9 mouse cellular contexts compared by ENCODE assay signal in genomic region chr15:80137945-80138791, GRCm38 (mm10). TPM values are rescaled to one million over a fixed set of nuclear protein-coding genes. Genes with fewer than 3 reads are reported as not detected.
DNase-seq lines count a peak whose midpoint lies in the region; ATAC-seq and TF ChIP-seq lines count a peak whose summit lies in the region.
"Had no signal": no experiment of that assay in that cellular context is flagged by ENCODE, and none has a peak within 500 bp of the region (broad histone marks: within the 10 kb centered on the region; RNA-seq: fewer than 3 reads in every experiment).

No protein-coding gene starts in this region.

- no peak overlapping the region for H3K9ac ChIP-seq in heart, embryonic 15.5 days
- peak overlapping the region; percentile 28; the same call in 1 of the 2 replicates for H3K9ac ChIP-seq in liver, embryonic 12.5 days

- no peak for ATAC-seq in heart, embryonic 15.5 days (replicated peaks; ENCODE audit: insufficient number of reproducible peaks, insufficient read depth, low FRiP score, low read depth)
- ATAC-seq in liver, embryonic 12.5 days, result no peak
- no peak for ATAC-seq in activated CD4-positive, CD25-positive, alpha-beta regulatory T cell, adult 4 months

- no peak overlapping the region for H3K4me3 ChIP-seq in heart, embryonic 15.5 days
- no peak overlapping the region for H3K4me3 ChIP-seq in liver, embryonic 12.5 days
- H3K4me3 ChIP-seq in thymus, adult 2 months (ENCODE audit: control insufficient read depth, insufficient read depth, low read length), result no peak overlapping the region

- DNase-seq in heart, adult 8-10 months (ENCODE audit: low spot score), result no peak
- DNase-seq in Muller cell, postnatal 12 days (ENCODE audit: inconsistent ontology term), result peak; percentile 92
- peak; percentile 73 to 88 for DNase-seq in frontal cortex, adult 2 months (ENCODE audit: extremely low spot score in 1 of 2, low spot score in 1 of 2)
- no peak for DNase-seq in thymus, adult 2 months
- no peak for DNase-seq in ovary, postnatal 14 days (ENCODE audit: low spot score)

- no peaks in the 10 kb centered on the region for H3K27me3 ChIP-seq in heart, embryonic 15.5 days
- H3K27me3 ChIP-seq in liver, embryonic 12.5 days (replicated peaks), result no peaks in the 10 kb centered on the region
- H3K27me3 ChIP-seq in thymus, adult 2 months (ENCODE audit: control insufficient read depth, insufficient read depth, low read length), result no peaks in the 10 kb centered on the region

- no peak for TF ChIP-seq CTCF in thymus, adult 2 months (IDR thresholded peaks at IDR 0.05; ENCODE audit: borderline replicate concordance, control insufficient read depth, extremely low read depth, insufficient read depth, low read length, poor library complexity)

- peaks cover 10% of the 10 kb centered on the region for H3K36me3 ChIP-seq in heart, embryonic 15.5 days
- H3K36me3 ChIP-seq in liver, embryonic 12.5 days, result peaks cover 70% of the 10 kb centered on the region
- H3K36me3 ChIP-seq in thymus, adult 2 months (ENCODE audit: control insufficient read depth, insufficient read depth, low read length), result peaks cover 14% of the 10 kb centered on the region; the same call in 1 of the 2 replicates

- peak overlapping the region; percentile 55 for H3K27ac ChIP-seq in heart, embryonic 15.5 days
- H3K27ac ChIP-seq in liver, embryonic 12.5 days, result no peak overlapping the region
- H3K27ac ChIP-seq in thymus, adult 2 months (ENCODE audit: control insufficient read depth, insufficient read depth, low read length), result no peak overlapping the region

- H3K4me2 ChIP-seq in heart, embryonic 15.5 days, result no peak overlapping the region
- no peak overlapping the region; the same call in 1 of the 2 replicates for H3K4me2 ChIP-seq in liver, embryonic 12.5 days

- WGBS in heart, embryonic 15.5 days, result 49% methylated on average over 17 of the region's 17 CpGs
- 76% methylated on average over 17 of the region's 17 CpGs for WGBS in liver, embryonic 12.5 days (ENCODE audit: insufficient replicate concordance)
- 73% methylated on average over 17 of the region's 17 CpGs for WGBS in thymus, adult 2 months

- H3K4me1 ChIP-seq in heart, embryonic 15.5 days (replicated peaks), result peaks cover 56% of the 10 kb centered on the region
- H3K4me1 ChIP-seq in liver, embryonic 12.5 days, result peaks cover 53% of the 10 kb centered on the region
- peaks cover 19% of the 10 kb centered on the region for H3K4me1 ChIP-seq in thymus, adult 2 months (replicated peaks; ENCODE audit: control insufficient read depth, insufficient read depth, low read length)

- H3K9me3 ChIP-seq in heart, embryonic 15.5 days (replicated peaks), result no peaks in the 10 kb centered on the region
- peaks cover 6% of the 10 kb centered on the region; the same call in 1 of the 2 replicates for H3K9me3 ChIP-seq in liver, embryonic 12.5 days (replicated peaks)

- no peak for TF ChIP-seq POLR2A in thymus, adult 2 months (IDR thresholded peaks at IDR 0.05; ENCODE audit: control insufficient read depth, extremely low read depth, insufficient read depth, low read length, poor library complexity)

RNA-seq across cellular contexts. Expression of gene Tab1, which starts 5.2 kb away (rescaled TPM):
- polyA plus RNA-seq in heart, embryonic 15.5 days (2015; fragmentation: Nextera tagmentation; extraction: Ambion mirVana), result 25.0 and 33.6 TPM in 2 replicates
- total RNA-seq in heart, adult 8-10 months (2022), result 10 to 100 TPM; 17.7 to 24.7 (median 23.3) TPM
- polyA plus RNA-seq in frontal cortex, adult 2 months (2012; rRNA removed), result 37.9 and 41.4 TPM in 2 replicates
- 18.5 and 18.9 TPM in 2 replicates for polyA plus RNA-seq in liver, embryonic 12.5 days (2016; fragmentation: Nextera tagmentation; extraction: Ambion mirVana)
- polyA plus RNA-seq in thymus, adult 2 months (2012; rRNA removed), result 53.8 and 61.0 TPM in 2 replicates
- 10 to 100 TPM; 10.7 to 14.5 TPM for polyA plus RNA-seq in activated CD4-positive, CD25-positive, alpha-beta regulatory T cell, adult 4 months (2017; shearing (Covaris generic))

RNA-seq across cellular contexts. Expression of gene Mgat3, which starts 35.4 kb away (rescaled TPM):
- 0.93 and 2.5 TPM in 2 replicates for polyA plus RNA-seq in heart, embryonic 15.5 days (2015; fragmentation: Nextera tagmentation; extraction: Ambion mirVana)
- total RNA-seq in heart, adult 8-10 months (2022), result 1 to 10 TPM; 2.9 to 6.2 (median 4.5) TPM
- polyA plus RNA-seq in frontal cortex, adult 2 months (2012; rRNA removed), result 79.3 and 84.5 TPM in 2 replicates
- 0.96 and 1.2 TPM in 2 replicates for polyA plus RNA-seq in liver, embryonic 12.5 days (2016; fragmentation: Nextera tagmentation; extraction: Ambion mirVana)
- 16.2 and 20.3 TPM in 2 replicates for polyA plus RNA-seq in thymus, adult 2 months (2012; rRNA removed)
- under 1 TPM in 1 of 2 experiments, not detected in 1; 0.13 TPM for polyA plus RNA-seq in activated CD4-positive, CD25-positive, alpha-beta regulatory T cell, adult 4 months (2017; shearing (Covaris generic))
- total RNA-seq: hematopoietic stem cell, adult 5-6 weeks had no signal

RNA-seq across cellular contexts. Expression of gene Rpl3, which starts 46.5 kb away (rescaled TPM):
- polyA plus RNA-seq in heart, embryonic 15.5 days (2015; fragmentation: Nextera tagmentation; extraction: Ambion mirVana), result 565 and 609 TPM in 2 replicates
- total RNA-seq in heart, adult 8-10 months (2022), result 100 to 1,000 TPM; 125 to 157 (median 135) TPM
- 629 and 778 TPM in 2 replicates for polyA plus RNA-seq in frontal cortex, adult 2 months (2012; rRNA removed)
- 912 and 924 TPM in 2 replicates for polyA plus RNA-seq in liver, embryonic 12.5 days (2016; fragmentation: Nextera tagmentation; extraction: Ambion mirVana)
- polyA plus RNA-seq in thymus, adult 2 months (2012; rRNA removed), result 627 and 715 TPM in 2 replicates
- polyA plus RNA-seq in activated CD4-positive, CD25-positive, alpha-beta regulatory T cell, adult 4 months (2017; shearing (Covaris generic)), result 1,000 to 10,000 TPM; 4,172 to 4,641 TPM

RNA-seq across cellular contexts. Expression of gene Syngr1, which starts 47.0 kb away (rescaled TPM):
- 38.0 and 42.9 TPM in 2 replicates for polyA plus RNA-seq in heart, embryonic 15.5 days (2015; fragmentation: Nextera tagmentation; extraction: Ambion mirVana)
- total RNA-seq in heart, adult 8-10 months (2022), result 100 to 1,000 TPM in 2 of 4 experiments, 10 to 100 TPM in 2; 91.7 to 111 (median 98.9) TPM
- polyA plus RNA-seq in frontal cortex, adult 2 months (2012; rRNA removed), result 288 and 302 TPM in 2 replicates
- polyA plus RNA-seq in liver, embryonic 12.5 days (2016; fragmentation: Nextera tagmentation; extraction: Ambion mirVana), result 20.4 and 21.9 TPM in 2 replicates
- 91.8 and 121 TPM in 2 replicates for polyA plus RNA-seq in thymus, adult 2 months (2012; rRNA removed)
- 1 to 10 TPM in 1 of 2 experiments, not detected in 1; 1.4 TPM for polyA plus RNA-seq in activated CD4-positive, CD25-positive, alpha-beta regulatory T cell, adult 4 months (2017; shearing (Covaris generic))

Comparison
In these comparisons a context has a peak if more than half of its experiments do, and no peak if none do; other contexts are left out.
1. DNase-seq: peak in Muller cell, postnatal 12 days (single experiment) and frontal cortex, adult 2 months (2 of 2); none in heart, adult 8-10 months (single experiment), thymus, adult 2 months (single experiment) and ovary, postnatal 14 days (single experiment).